Mouse (Mus musculus): ENCODE measurements at regions not wholly inside any gene's neighbourhood (a gene's known extent, or its start where the extent isn't known, plus 50 kb on each side); places are given as distances from the start of the nearest gene placed in this dataset.

DNA sequence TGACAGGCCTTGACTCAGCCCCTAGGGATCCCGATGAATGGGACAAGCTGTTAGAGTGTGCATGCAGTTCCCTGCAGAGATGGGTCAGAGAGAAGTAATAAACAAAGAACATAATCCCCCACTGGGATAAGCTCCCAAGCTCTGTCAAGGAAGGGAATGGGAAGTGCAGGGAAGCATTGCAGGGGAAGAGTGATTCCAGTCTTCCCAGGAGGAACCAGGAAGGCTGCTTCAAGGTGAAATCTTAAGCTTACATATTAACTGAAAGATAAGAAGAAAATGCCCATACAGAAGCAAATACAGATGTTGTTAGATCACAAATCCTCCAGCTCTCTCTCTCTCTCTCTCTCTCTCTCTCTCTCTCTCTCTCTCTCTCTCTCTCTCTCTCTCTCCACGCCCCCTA is 202.2 kb downstream of the Gm826 start:
- no peak for DNase-seq (ENCODE audit: extremely low read depth)
- in situ Hi-C loops (cut with MboI; ENCODE audit: low pct_ligation_motif_present, low pct_unique_long_range_greater_than_20kb, low sequenced_read_pairs), result no loop called here

DNA sequence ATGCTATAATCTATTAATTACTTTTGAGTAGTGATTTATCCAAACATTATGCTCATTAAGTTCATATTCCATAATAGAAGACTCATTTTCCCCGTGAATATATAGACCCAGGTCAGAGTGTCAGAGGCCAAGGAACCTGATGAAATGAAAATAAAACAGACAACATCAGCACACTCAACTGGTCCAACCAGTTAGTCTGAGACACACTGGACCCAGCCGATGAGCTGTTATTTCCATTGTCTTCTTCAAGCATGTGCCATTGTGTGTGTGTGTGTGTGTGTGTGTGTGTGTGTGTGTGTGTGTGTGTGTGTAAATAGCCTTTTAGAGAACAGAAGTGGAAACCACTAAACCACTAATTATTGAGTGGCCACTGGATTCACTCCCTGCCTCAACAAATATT is 202.6 kb downstream of the Gm826 start:
- TF ChIP-seq MXI1 (IDR thresholded peaks at IDR 0.05; ENCODE audit: low read depth, low read length), result no peak
- no peak for TF ChIP-seq POLR2AphosphoS2 (IDR thresholded peaks at IDR 0.05; ENCODE audit: low read depth, low read length)
- no peak for TF ChIP-seq IRF4 (IDR thresholded peaks at IDR 0.05; ENCODE audit: low read depth, low read length)
- TF ChIP-seq KAT2A (IDR thresholded peaks at IDR 0.05; ENCODE audit: insufficient replicate concordance, low read length), result no peak
- H3K36me3 ChIP-seq (replicated peaks in 1 of 2; ENCODE audit: control insufficient read depth in 1 of 2, insufficient read depth in 1 of 2, low read length in 1 of 2), result no peaks in the 10 kb centered on the region
- dilution Hi-C loops (cut with MboI; ENCODE audit: extremely low pct_ligation_motif_present, extremely low pct_unique_long_range_greater_than_20kb, low sequenced_read_pairs) (no loop called here), in situ Hi-C loops (cut with MboI; ENCODE audit: low pct_ligation_motif_present, low pct_unique_long_range_greater_than_20kb, low sequenced_read_pairs) (no loop called here)
- no peaks in the 10 kb centered on the region for H3K9me3 ChIP-seq (replicated peaks; ENCODE audit: low read length)
- no peaks in the 10 kb centered on the region for H3K79me2 ChIP-seq (replicated peaks; ENCODE audit: control insufficient read depth, extremely low read depth, insufficient read depth, poor library complexity, severe bottlenecking)
- no peak overlapping the region for H3K27ac ChIP-seq (ENCODE audit: insufficient read depth, low read depth)
- no peak overlapping the region for H3K4me3 ChIP-seq (replicated peaks in 1 of 3; ENCODE audit: low read depth in 2 of 3, low read length in 2 of 3, poor library complexity in 1 of 3)
- no peak overlapping the region for H3K4me2 ChIP-seq (ENCODE audit: insufficient read depth, low read depth, poor library complexity, severe bottlenecking)
- no peak overlapping the region for H3K9ac ChIP-seq (ENCODE audit: insufficient read depth, low read depth)
- no peaks in the 10 kb centered on the region for H3K27me3 ChIP-seq (replicated peaks)
- peaks cover 0 to 8% of the 10 kb centered on the region in 2 experiments; a peak in 1 of 4 replicates for H3K4me1 ChIP-seq (ENCODE audit: control insufficient read depth in 1 of 2, insufficient read depth in 2 of 2)
- DNase-seq (ENCODE audit: extremely low read depth), result no peak

More for the DNA sequence above, 202.2 kb downstream of the Gm826 start:
- Histone ChIP-seq H3K27ac (ENCODE audit: insufficient read depth, low read depth) (no peak overlapping the region), H3K36me3 (replicated peaks in 1 of 2; ENCODE audit: control insufficient read depth in 1 of 2, insufficient read depth in 1 of 2, low read length in 1 of 2) (no peaks in the 10 kb centered on the region), H3K9me3 (replicated peaks; ENCODE audit: low read length) (no peaks in the 10 kb centered on the region), H3K27me3 (replicated peaks) (no peaks in the 10 kb centered on the region), H3K9ac (ENCODE audit: insufficient read depth, low read depth) (no peak overlapping the region), H3K4me3 (replicated peaks in 1 of 3; ENCODE audit: low read depth in 2 of 3, low read length in 2 of 3, poor library complexity in 1 of 3) (no peak overlapping the region), H3K4me1 (ENCODE audit: control insufficient read depth in 1 of 2, insufficient read depth in 2 of 2) (peaks cover 0 to 8% of the 10 kb centered on the region in 2 experiments; a peak in 1 of 4 replicates), H3K4me2 (ENCODE audit: insufficient read depth, low read depth, poor library complexity, severe bottlenecking) (no peak overlapping the region), H3K79me2 (replicated peaks; ENCODE audit: control insufficient read depth, extremely low read depth, insufficient read depth, poor library complexity, severe bottlenecking) (no peaks in the 10 kb centered on the region)
- no peak for TF ChIP-seq MEF2A (IDR thresholded peaks at IDR 0.05; ENCODE audit: borderline replicate concordance, low read depth, low read length)
- TF ChIP-seq IRF4 (IDR thresholded peaks at IDR 0.05; ENCODE audit: low read depth, low read length), result no peak
- no peak for TF ChIP-seq JUND (conservative IDR thresholded peaks at IDR 0.05; ENCODE audit: low read depth, low read length)
- dilution Hi-C loops (cut with MboI; ENCODE audit: extremely low pct_ligation_motif_present, extremely low pct_unique_long_range_greater_than_20kb, low sequenced_read_pairs), result no loop called here

DNA sequence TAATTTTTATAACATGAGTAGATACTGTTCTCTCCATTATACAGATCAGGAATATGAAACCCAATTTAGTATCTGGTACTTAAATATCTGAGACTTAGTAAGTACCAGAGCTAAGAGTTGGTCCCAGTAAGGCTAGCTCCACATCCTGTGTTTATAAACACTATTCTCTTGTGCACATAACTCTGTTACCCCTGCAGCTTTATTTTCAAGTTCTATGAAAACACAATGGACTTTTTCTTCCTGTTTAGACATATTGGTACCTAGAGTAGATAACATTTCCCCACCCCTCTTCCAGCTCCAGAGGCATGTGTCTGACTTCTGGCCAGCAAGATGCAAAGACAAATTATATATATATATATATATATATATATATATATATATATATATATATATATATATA is 216.8 kb downstream of the Gm826 start:
- Histone ChIP-seq H3K27me3 (replicated peaks) (peaks cover 27% of the 10 kb centered on the region), H3K27ac (ENCODE audit: insufficient read depth, low read depth) (no peak overlapping the region), H3K79me2 (replicated peaks; ENCODE audit: control insufficient read depth, extremely low read depth, insufficient read depth, poor library complexity, severe bottlenecking) (no peaks in the 10 kb centered on the region), H3K4me1 (ENCODE audit: control insufficient read depth in 1 of 2, insufficient read depth in 2 of 2) (peaks cover 0 to 5% of the 10 kb centered on the region in 2 experiments; a peak in 1 of 4 replicates), H3K36me3 (replicated peaks in 1 of 2; ENCODE audit: control insufficient read depth in 1 of 2, insufficient read depth in 1 of 2, low read length in 1 of 2) (no peaks in the 10 kb centered on the region), H3K4me2 (ENCODE audit: insufficient read depth, low read depth, poor library complexity, severe bottlenecking) (no peak overlapping the region), H3K9me3 (replicated peaks; ENCODE audit: low read length) (no peaks in the 10 kb centered on the region), H3K4me3 (replicated peaks in 1 of 3; ENCODE audit: low read depth in 2 of 3, low read length in 2 of 3, poor library complexity in 1 of 3) (no peak overlapping the region), H3K9ac (ENCODE audit: insufficient read depth, low read depth) (no peak overlapping the region)
- in situ Hi-C loops (cut with MboI; ENCODE audit: low pct_ligation_motif_present, low pct_unique_long_range_greater_than_20kb, low sequenced_read_pairs), result no loop called here
- no peak for DNase-seq (ENCODE audit: extremely low read depth)
- dilution Hi-C loops (cut with MboI; ENCODE audit: extremely low pct_ligation_motif_present, extremely low pct_unique_long_range_greater_than_20kb, low sequenced_read_pairs), result no loop called here
- TF ChIP-seq NELFE (IDR thresholded peaks at IDR 0.05; ENCODE audit: low read depth, low read length) (no peak), CHD2 (IDR thresholded peaks at IDR 0.05; ENCODE audit: low read length) (no peak), TBP (conservative IDR thresholded peaks at IDR 0.05; ENCODE audit: low read depth, low read length) (no peak), HCFC1 (IDR thresholded peaks at IDR 0.05; ENCODE audit: low read depth, low read length) (no peak), MYC (IDR thresholded peaks at IDR 0.05; ENCODE audit: low read depth, low read length) (no peak), MAX (IDR thresholded peaks at IDR 0.05; ENCODE audit: low read length) (no peak), PAX5 (IDR thresholded peaks at IDR 0.05; ENCODE audit: low read length) (no peak), USF1 (IDR thresholded peaks at IDR 0.05; ENCODE audit: low read depth, low read length) (no peak), UBTF (IDR thresholded peaks at IDR 0.05; ENCODE audit: low read depth, low read length) (no peak)
